Mouse (Mus musculus): ENCODE measurements around the gene Gm20518. TPM values are rescaled to one million over a fixed set of nuclear protein-coding genes. Genes with fewer than 3 reads are reported as not detected.

The Gm20518 gene
- total and polyA plus RNA-seq, 3 experiments, result 0.35 to 0.53 TPM; not detected in 1

- Histone ChIP-seq H3K9ac (ENCODE audit: control insufficient read depth, low read depth, low read length, poor library complexity, severe bottlenecking) (no peak overlapping the region), H3K79me2 (ENCODE audit: control insufficient read depth, insufficient read depth, low read length, poor library complexity) (no peaks in the 10 kb centered on the region), H3K36me3 (ENCODE audit: control insufficient read depth in 1 of 2, insufficient read depth in 2 of 2, low read length in 2 of 2) (peaks cover 0 to 9% of the 10 kb centered on the region in 2 experiments; a peak in 2 of 4 replicates), H3K4me1 (ENCODE audit: control insufficient read depth in 1 of 2, insufficient read depth in 2 of 2, low read length in 2 of 2) (peaks cover 6 to 10% of the 10 kb centered on the region in 2 experiments), H3K27ac (ENCODE audit: control insufficient read depth, low read depth, low read length) (no peak overlapping the region), H3K27me3 (ENCODE audit: control insufficient read depth in 1 of 2, insufficient read depth in 2 of 2, low read length in 2 of 2) (no peaks in the 10 kb centered on the region), H3K4me3 (ENCODE audit: control insufficient read depth in 1 of 2, insufficient read depth in 1 of 2, low read depth in 2 of 2, low read length in 2 of 2) (no peak overlapping the region), H3K9me3 (replicated peaks; ENCODE audit: insufficient read depth, low read length) (no peaks in the 10 kb centered on the region)
- DNase-seq (ENCODE audit: low read depth, low spot score), result no peak
- TF ChIP-seq CTCF (IDR thresholded peaks at IDR 0.05 in 2 of 3, conservative IDR thresholded peaks at IDR 0.05 in 1 of 3; ENCODE audit: control insufficient read depth in 1 of 3, insufficient read depth in 1 of 3, low read depth in 2 of 3, low read length in 3 of 3, poor library complexity in 1 of 3, severe bottlenecking in 1 of 3) (no peak), TBP (IDR thresholded peaks at IDR 0.05; ENCODE audit: low read depth, low read length) (no peak), USF1 (IDR thresholded peaks at IDR 0.05; ENCODE audit: low read depth, low read length) (no peak), MYC (IDR thresholded peaks at IDR 0.05; ENCODE audit: low read depth, low read length) (no peak), TAL1 (IDR thresholded peaks at IDR 0.05; ENCODE audit: low read length) (no peak), POLR2AphosphoS5 (IDR thresholded peaks at IDR 0.05; ENCODE audit: borderline replicate concordance, low read depth, low read length) (no peak), RCOR1 (IDR thresholded peaks at IDR 0.05; ENCODE audit: low read depth, low read length) (no peak), EP300 (IDR thresholded peaks at IDR 0.05; ENCODE audit: low read depth in 1 of 2, low read length in 2 of 2) (no peak), HCFC1 (IDR thresholded peaks at IDR 0.05; ENCODE audit: low read depth, low read length) (no peak), MAX (IDR thresholded peaks at IDR 0.05; ENCODE audit: low read length) (no peak), TCF12 (IDR thresholded peaks at IDR 0.05; ENCODE audit: low read depth, low read length) (no peak), MAFK (IDR thresholded peaks at IDR 0.05; ENCODE audit: borderline replicate concordance, low read depth, low read length) (no peak), GABPA (IDR thresholded peaks at IDR 0.05; ENCODE audit: low read depth, low read length) (no peak), ZMIZ1 (IDR thresholded peaks at IDR 0.05; ENCODE audit: low read depth, low read length) (no peak), MEF2A (IDR thresholded peaks at IDR 0.05; ENCODE audit: extremely low read depth, insufficient replicate concordance, low read depth, low read length, poor library complexity, severe bottlenecking) (no peak), NRF1 (IDR thresholded peaks at IDR 0.05; ENCODE audit: insufficient read depth, low read depth, low read length, poor library complexity, severe bottlenecking) (no peak), MYB (IDR thresholded peaks at IDR 0.05; ENCODE audit: low read depth, low read length) (no peak), GATA1 (IDR thresholded peaks at IDR 0.05; ENCODE audit: low read depth, low read length) (no peak), E2F4 (IDR thresholded peaks at IDR 0.05; ENCODE audit: borderline replicate concordance, low read depth, low read length) (no peak)
Measured at GRCm38 (mm10) chr16:17835481-17835880, 56.0 kb downstream of the Gm20518 start.

GRCm38 (mm10) chr16:17834543-17834942 is 56.9 kb downstream of the Gm20518 start:
- Histone ChIP-seq H3K27ac (ENCODE audit: control insufficient read depth, low read depth, low read length) (peak overlapping the region; percentile 22; the same call in 1 of the 2 replicates), H3K27me3 (ENCODE audit: control insufficient read depth in 1 of 2, insufficient read depth in 2 of 2, low read length in 2 of 2) (no peaks in the 10 kb centered on the region), H3K79me2 (ENCODE audit: control insufficient read depth, insufficient read depth, low read length, poor library complexity) (no peaks in the 10 kb centered on the region), H3K9ac (ENCODE audit: control insufficient read depth, low read depth, low read length, poor library complexity, severe bottlenecking) (no peak overlapping the region), H3K4me3 (ENCODE audit: control insufficient read depth in 1 of 2, insufficient read depth in 1 of 2, low read depth in 2 of 2, low read length in 2 of 2) (no peak overlapping the region), H3K36me3 (ENCODE audit: control insufficient read depth in 1 of 2, insufficient read depth in 2 of 2, low read length in 2 of 2) (peaks cover 0 to 9% of the 10 kb centered on the region in 2 experiments; a peak in 2 of 4 replicates), H3K4me1 (ENCODE audit: control insufficient read depth in 1 of 2, insufficient read depth in 2 of 2, low read length in 2 of 2) (peaks cover 6 to 10% of the 10 kb centered on the region in 2 experiments), H3K9me3 (replicated peaks; ENCODE audit: insufficient read depth, low read length) (no peaks in the 10 kb centered on the region)
- peak; percentile 32 for DNase-seq (ENCODE audit: low read depth, low spot score)
- TF ChIP-seq TCF12 (IDR thresholded peaks at IDR 0.05; ENCODE audit: low read depth, low read length) (peak; percentile 83), E2F4 (IDR thresholded peaks at IDR 0.05; ENCODE audit: borderline replicate concordance, low read depth, low read length) (no peak), TAL1 (IDR thresholded peaks at IDR 0.05; ENCODE audit: low read length) (no peak), EP300 (IDR thresholded peaks at IDR 0.05; ENCODE audit: low read depth in 1 of 2, low read length in 2 of 2) (peak; percentile 62 to 82; a peak in 3 of 4 replicates), MYB (IDR thresholded peaks at IDR 0.05; ENCODE audit: low read depth, low read length) (peak; percentile 67), MYC (IDR thresholded peaks at IDR 0.05; ENCODE audit: low read depth, low read length) (no peak), MXI1 (IDR thresholded peaks at IDR 0.05; ENCODE audit: low read depth, low read length) (peak; percentile 10; the same call in 1 of the 2 replicates), SMC3 (IDR thresholded peaks at IDR 0.05; ENCODE audit: low read depth, low read length) (no peak), CHD2 (IDR thresholded peaks at IDR 0.05; ENCODE audit: low read length) (no peak), SIN3A (IDR thresholded peaks at IDR 0.05; ENCODE audit: low read length) (peak; percentile 31; the same call in 1 of the 2 replicates), POLR2A (IDR thresholded peaks at IDR 0.05; ENCODE audit: control insufficient read depth in 1 of 2, insufficient read depth in 1 of 2, low read depth in 1 of 2, low read length in 2 of 2, poor library complexity in 1 of 2) (no peak), KAT2A (conservative IDR thresholded peaks at IDR 0.05; ENCODE audit: low read depth, low read length) (no peak), ETS1 (IDR thresholded peaks at IDR 0.05; ENCODE audit: low read depth, low read length) (peak; percentile 60; the same call in 1 of the 2 replicates), MAX (IDR thresholded peaks at IDR 0.05; ENCODE audit: low read length) (no peak), NELFE (IDR thresholded peaks at IDR 0.05; ENCODE audit: low read depth, low read length) (no peak), ZNF384 (IDR thresholded peaks at IDR 0.05; ENCODE audit: low read depth, low read length) (no peak), MAZ (IDR thresholded peaks at IDR 0.05; ENCODE audit: low read depth, low read length) (no peak), GATA1 (IDR thresholded peaks at IDR 0.05; ENCODE audit: low read depth, low read length) (peak; percentile 78)

All from MEL (cell line).